ENCODE assay signal across 17 mouse cellular contexts in the genomic region with DNA sequence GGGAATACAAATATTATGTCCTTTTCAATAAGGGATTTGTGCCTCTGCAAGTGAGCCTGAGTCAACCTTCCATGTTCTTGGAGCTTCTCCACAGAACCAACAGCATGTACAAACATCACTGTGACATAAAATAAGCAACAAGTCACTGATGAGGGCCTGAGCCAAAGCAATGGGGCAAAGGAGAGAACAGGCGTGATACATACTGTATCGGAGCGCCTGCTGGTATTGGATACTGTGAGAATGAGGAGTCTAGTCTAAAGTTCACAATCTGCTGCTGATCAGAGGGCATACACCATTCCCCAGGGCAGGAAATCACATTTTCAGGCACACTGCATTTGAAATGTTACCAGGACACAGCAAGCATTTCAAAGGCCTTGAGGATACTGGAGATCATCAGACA.
"Had no signal": no experiment of that assay in that cellular context is flagged by ENCODE, and none has a peak within 500 bp of the region (broad histone marks: within the 10 kb centered on the region; RNA-seq: fewer than 3 reads in every experiment).

No protein-coding gene starts in this region.

- H3K4me2 ChIP-seq: neural tube, embryonic 12.5 days; neural tube, embryonic 13.5 days; neural tube, embryonic 15.5 days; stomach, embryonic 15.5 days had no signal

- H3K27me3 ChIP-seq: neural tube, embryonic 12.5 days; neural tube, embryonic 13.5 days; neural tube, embryonic 15.5 days; stomach, embryonic 15.5 days had no signal

- H3K36me3 ChIP-seq: neural tube, embryonic 12.5 days; neural tube, embryonic 13.5 days; neural tube, embryonic 15.5 days; stomach, embryonic 15.5 days had no signal

- H3K4me1 ChIP-seq: neural tube, embryonic 12.5 days; neural tube, embryonic 13.5 days; neural tube, embryonic 15.5 days; stomach, embryonic 15.5 days had no signal

- H3K27ac ChIP-seq: neural tube, embryonic 12.5 days; neural tube, embryonic 13.5 days; neural tube, embryonic 15.5 days; stomach, embryonic 15.5 days; stomach, postnatal 0 days had no signal

- H3K4me3 ChIP-seq: neural tube, embryonic 12.5 days; neural tube, embryonic 13.5 days; neural tube, embryonic 15.5 days; stomach, embryonic 15.5 days had no signal

- H3K9me3 ChIP-seq: neural tube, embryonic 12.5 days; neural tube, embryonic 13.5 days; neural tube, embryonic 15.5 days; stomach, embryonic 15.5 days had no signal

- DNase-seq: retina, postnatal 1 day; right cerebral cortex, adult 18-20 months; right cerebral cortex, postnatal 14 days; right cerebral cortex, postnatal 25 days; right cerebral cortex, postnatal 4 days; spleen, adult 18-20 months; thymus, adult 18-20 months; thymus, adult 2 months; thymus, postnatal 14 days; thymus, postnatal 25 days; thymus, postnatal 36 days; thymus, postnatal 4 days had no signal

- H3K9ac ChIP-seq: neural tube, embryonic 12.5 days; neural tube, embryonic 13.5 days; neural tube, embryonic 15.5 days; stomach, embryonic 15.5 days had no signal
